Mouse (Mus musculus): ENCODE results near the gene Mgat1. TPM values are rescaled to one million over a fixed set of nuclear protein-coding genes. Genes with fewer than 3 reads are reported as not detected.
A peak's percentile ranks its signal among the peaks of the same experiment; 100 is the strongest.
"Not testable (repeated sequence)": the region's sequence is repeated elsewhere in the genome, so short reads cannot be mapped to it uniquely, and the experiment has no call there.

Mgat1 gene
- total and polyA plus RNA-seq, 3 experiments = 67.7 to 83.2 (median 80.9) TPM

GRCm38 (mm10) chr11:49243727-49244594 lies at the start of gene Mgat1 (continued):
- TF ChIP-seq JUND (conservative IDR thresholded peaks at IDR 0.05; ENCODE audit: low read depth, low read length) (no peak), ELF1 (IDR thresholded peaks at IDR 0.05; ENCODE audit: low read depth, low read length) (peak; percentile 88)

DNA sequence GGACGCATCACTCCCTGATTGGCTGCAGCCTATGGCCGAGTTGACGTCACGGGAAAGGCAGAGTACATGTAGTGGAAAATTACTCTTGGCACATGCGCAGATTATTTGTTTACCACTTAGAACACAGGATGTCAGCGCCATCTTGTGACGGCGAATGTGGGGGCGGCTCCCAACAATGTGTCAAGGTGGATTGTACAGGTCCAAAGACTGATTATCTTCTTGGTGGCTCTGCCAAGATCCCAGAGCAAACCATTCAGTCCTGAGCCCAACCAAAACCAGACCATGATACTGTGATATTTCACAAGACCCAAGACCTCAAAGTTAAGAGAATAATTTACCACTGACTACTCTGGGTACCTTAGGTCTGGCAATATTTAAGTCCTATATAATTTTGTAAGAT lies 49.2 kb upstream of the Mgat1 start:
- DNase-seq (ENCODE audit: extremely low read depth); H3K27ac ChIP-seq (ENCODE audit: insufficient read depth, low read depth); H3K27me3 ChIP-seq (replicated peaks); H3K36me3 ChIP-seq (replicated peaks in 1 of 2; ENCODE audit: control insufficient read depth in 1 of 2, insufficient read depth in 1 of 2, low read length in 1 of 2); H3K79me2 ChIP-seq (replicated peaks; ENCODE audit: control insufficient read depth, extremely low read depth, insufficient read depth, poor library complexity, severe bottlenecking); H3K9ac ChIP-seq (ENCODE audit: insufficient read depth, low read depth); H3K9me3 ChIP-seq (replicated peaks; ENCODE audit: low read length); dilution Hi-C loops (cut with MboI; ENCODE audit: extremely low pct_ligation_motif_present, extremely low pct_unique_long_range_greater_than_20kb, low sequenced_read_pairs); H3K4me2 ChIP-seq (ENCODE audit: insufficient read depth, low read depth, poor library complexity, severe bottlenecking); H3K4me1 ChIP-seq (ENCODE audit: control insufficient read depth in 1 of 2, insufficient read depth in 2 of 2); H3K4me3 ChIP-seq (replicated peaks in 1 of 3; ENCODE audit: low read depth in 2 of 3, low read length in 2 of 3, poor library complexity in 1 of 3): not testable (repeated sequence)
- in situ Hi-C loops (cut with MboI; ENCODE audit: low pct_ligation_motif_present, low pct_unique_long_range_greater_than_20kb, low sequenced_read_pairs) = loop anchor here (5.0 to 25.0 kb wide), 2 partner anchors 68 to 218 kb away; partner anchors contain the start of gene Olfr1389

- DNase-seq (ENCODE audit: extremely low read depth) = no peak
- H3K79me2 ChIP-seq (replicated peaks; ENCODE audit: control insufficient read depth, extremely low read depth, insufficient read depth, poor library complexity, severe bottlenecking) = no peaks in the 10 kb centered on the region
- peak overlapping the region; percentile 13; the same call in 1 of the 2 replicates for H3K4me2 ChIP-seq (ENCODE audit: insufficient read depth, low read depth, poor library complexity, severe bottlenecking)
- H3K27me3 ChIP-seq (replicated peaks) = no peaks in the 10 kb centered on the region
- dilution Hi-C loops (cut with MboI; ENCODE audit: extremely low pct_ligation_motif_present, extremely low pct_unique_long_range_greater_than_20kb, low sequenced_read_pairs) (no loop called here), in situ Hi-C loops (cut with MboI; ENCODE audit: low pct_ligation_motif_present, low pct_unique_long_range_greater_than_20kb, low sequenced_read_pairs) (loop anchor here (5.0 to 25.0 kb wide), 2 partner anchors 66 to 216 kb away; partner anchors contain the start of gene Olfr1389)
- peaks cover 6 to 17% of the 10 kb centered on the region in 2 experiments; a peak in 3 of 4 replicates for H3K4me1 ChIP-seq (ENCODE audit: control insufficient read depth in 1 of 2, insufficient read depth in 2 of 2)
- peaks cover 7% of the 10 kb centered on the region for H3K9me3 ChIP-seq (replicated peaks; ENCODE audit: low read length)
- peak overlapping the region; percentile 22; the same call in 1 of the 2 replicates for H3K9ac ChIP-seq (ENCODE audit: insufficient read depth, low read depth)
- no peak overlapping the region for H3K4me3 ChIP-seq (replicated peaks in 1 of 3; ENCODE audit: low read depth in 2 of 3, low read length in 2 of 3, poor library complexity in 1 of 3)
- no peak for TF ChIP-seq ZNF384 (IDR thresholded peaks at IDR 0.05; ENCODE audit: low read depth, low read length)
- TF ChIP-seq POLR2A (IDR thresholded peaks at IDR 0.05; ENCODE audit: low read depth, low read length) = no peak
- TF ChIP-seq SMC3 (IDR thresholded peaks at IDR 0.05; ENCODE audit: low read depth, low read length) = peak; percentile 4; the same call in 1 of the 2 replicates
- TF ChIP-seq NELFE (IDR thresholded peaks at IDR 0.05; ENCODE audit: low read depth, low read length) = no peak
- no peak for TF ChIP-seq ZMIZ1 (IDR thresholded peaks at IDR 0.05; ENCODE audit: low read depth, low read length)
- no peak for TF ChIP-seq KAT2A (IDR thresholded peaks at IDR 0.05; ENCODE audit: insufficient replicate concordance, low read length)
- no peak for TF ChIP-seq MEF2A (IDR thresholded peaks at IDR 0.05; ENCODE audit: borderline replicate concordance, low read depth, low read length)
- 0 out of 4 replicates have a peak, but pooled peaks of 1 of the 2 experiments have one; percentile 12 for TF ChIP-seq CTCF (conservative IDR thresholded peaks at IDR 0.05 in 1 of 2, IDR thresholded peaks at IDR 0.05 in 1 of 2; ENCODE audit: low read depth in 2 of 2, low read length in 2 of 2)
- H3K36me3 ChIP-seq (replicated peaks in 1 of 2; ENCODE audit: control insufficient read depth in 1 of 2, insufficient read depth in 1 of 2, low read length in 1 of 2) = peaks cover 0 to 10% of the 10 kb centered on the region in 2 experiments
- no peak overlapping the region for H3K27ac ChIP-seq (ENCODE audit: insufficient read depth, low read depth)
These were observed 48.1 kb upstream of the Mgat1 start for GRCm38 (mm10) chr11:49195819-49196322.
